Mouse (Mus musculus): ENCODE data around the gene Srsf2. TPM values are rescaled to one million over a fixed set of nuclear protein-coding genes. Genes with fewer than 3 reads are reported as not detected.

The Srsf2 gene
- polyA plus RNA-seq, 1 experiment from 2014 or later, result 360 TPM

DNA sequence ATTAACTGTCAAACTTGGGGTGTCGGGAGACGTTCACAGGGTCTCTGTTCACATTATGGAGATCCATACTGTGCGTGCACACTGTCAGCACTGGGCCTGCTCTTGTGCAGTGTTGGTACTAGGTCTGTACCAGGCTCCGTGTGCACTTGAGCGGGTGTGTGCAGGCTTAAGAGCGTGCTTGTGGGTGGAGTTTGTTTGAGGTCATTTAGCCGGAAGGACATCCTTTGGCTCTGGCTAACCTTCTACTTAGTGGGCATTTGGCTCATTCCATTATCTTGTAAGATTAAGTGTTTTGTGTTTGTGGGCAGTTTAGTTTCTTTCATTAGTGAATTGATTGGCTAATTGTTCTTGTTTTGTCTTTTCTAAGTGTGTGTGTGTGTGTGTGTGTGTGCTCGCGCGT lies 29.6 kb upstream of the Srsf2 start:
- ATAC-seq (ENCODE audit: low read depth), result no peak
- no peaks in the 10 kb centered on the region for H3K27me3 ChIP-seq (ENCODE audit: control insufficient read depth, insufficient read depth, low read depth, low read length)
- H3K27ac ChIP-seq (ENCODE audit: low read length), result no peak overlapping the region
- no peak overlapping the region for H3K4me3 ChIP-seq (ENCODE audit: low read depth, low read length)
- no peaks in the 10 kb centered on the region for H3K36me3 ChIP-seq (ENCODE audit: control insufficient read depth, insufficient read depth)
- H3K9me3 ChIP-seq (replicated peaks; ENCODE audit: control insufficient read depth, low read length), result no peaks in the 10 kb centered on the region
- WGBS (ENCODE audit: insufficient replicate concordance), result 83% methylated on average over 10 of the region's 10 CpGs
- no peak overlapping the region for H3K4me2 ChIP-seq (ENCODE audit: low read depth, low read length)
- no peak overlapping the region for H3K9ac ChIP-seq (ENCODE audit: low read depth, low read length)
- no peaks in the 10 kb centered on the region for H3K4me1 ChIP-seq (ENCODE audit: control insufficient read depth, low read depth, low read length)

- H3K4me1 ChIP-seq (ENCODE audit: control insufficient read depth, low read depth, low read length), result no peaks in the 10 kb centered on the region
- no peak overlapping the region for H3K4me3 ChIP-seq (ENCODE audit: low read depth, low read length)
- H3K27ac ChIP-seq (ENCODE audit: low read length), result no peak overlapping the region
- no peak overlapping the region for H3K4me2 ChIP-seq (ENCODE audit: low read depth, low read length)
- H3K9me3 ChIP-seq (replicated peaks; ENCODE audit: control insufficient read depth, low read length), result no peaks in the 10 kb centered on the region
- no peaks in the 10 kb centered on the region for H3K27me3 ChIP-seq (ENCODE audit: control insufficient read depth, insufficient read depth, low read depth, low read length)
- 54% methylated on average over 5 of the region's 5 CpGs for WGBS (ENCODE audit: insufficient replicate concordance)
- no peaks in the 10 kb centered on the region for H3K36me3 ChIP-seq (ENCODE audit: control insufficient read depth, insufficient read depth)
- H3K9ac ChIP-seq (ENCODE audit: low read depth, low read length), result no peak overlapping the region
- no peak for ATAC-seq (ENCODE audit: low read depth)
Observed at GRCm38 (mm10) chr11:116881440-116881839, 28.5 kb upstream of the Srsf2 start.

GRCm38 (mm10) chr11:116880839-116881238 lies 27.9 kb upstream of the Srsf2 start:
- no peak overlapping the region for H3K27ac ChIP-seq (ENCODE audit: low read length)
- no peak for ATAC-seq (ENCODE audit: low read depth)
- no peaks in the 10 kb centered on the region for H3K9me3 ChIP-seq (replicated peaks; ENCODE audit: control insufficient read depth, low read length)
- no peaks in the 10 kb centered on the region for H3K36me3 ChIP-seq (ENCODE audit: control insufficient read depth, insufficient read depth)
- no peaks in the 10 kb centered on the region for H3K4me1 ChIP-seq (ENCODE audit: control insufficient read depth, low read depth, low read length)
- 60% methylated on average over 7 of the region's 7 CpGs for WGBS (ENCODE audit: insufficient replicate concordance)
- H3K4me2 ChIP-seq (ENCODE audit: low read depth, low read length), result no peak overlapping the region
- no peaks in the 10 kb centered on the region for H3K27me3 ChIP-seq (ENCODE audit: control insufficient read depth, insufficient read depth, low read depth, low read length)
- no peak overlapping the region for H3K9ac ChIP-seq (ENCODE audit: low read depth, low read length)
- H3K4me3 ChIP-seq (ENCODE audit: low read depth, low read length), result no peak overlapping the region

DNA sequence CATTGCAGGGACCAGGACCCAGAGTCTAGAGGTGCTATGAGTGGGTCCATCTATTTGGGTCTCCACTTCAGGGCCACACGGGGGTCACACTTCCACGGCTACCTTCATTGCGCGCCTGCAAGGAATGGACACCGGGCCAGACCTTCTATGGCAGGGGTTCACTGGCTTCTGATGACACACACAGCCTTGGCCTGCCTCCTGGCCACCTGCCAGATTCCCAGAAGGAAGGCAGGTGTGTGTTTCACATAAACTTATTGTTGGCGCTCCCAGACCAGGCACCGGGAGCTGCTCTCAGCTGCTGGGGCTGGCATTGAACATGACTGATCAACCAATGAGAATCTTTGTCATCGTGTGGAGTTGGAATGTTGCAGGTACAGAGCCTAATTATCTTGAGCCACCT lies 25.6 kb upstream of the Srsf2 start:
- H3K27ac ChIP-seq (ENCODE audit: low read length), result no peak overlapping the region
- H3K36me3 ChIP-seq (ENCODE audit: control insufficient read depth, insufficient read depth), result no peaks in the 10 kb centered on the region; the same call in 1 of the 2 replicates
- no peak for ATAC-seq (ENCODE audit: low read depth)
- 75% methylated on average over 8 of the region's 8 CpGs for WGBS (ENCODE audit: insufficient replicate concordance)
- H3K4me2 ChIP-seq (ENCODE audit: low read depth, low read length), result no peak overlapping the region
- H3K4me1 ChIP-seq (ENCODE audit: control insufficient read depth, low read depth, low read length), result no peaks in the 10 kb centered on the region
- no peaks in the 10 kb centered on the region for H3K27me3 ChIP-seq (ENCODE audit: control insufficient read depth, insufficient read depth, low read depth, low read length)
- H3K4me3 ChIP-seq (ENCODE audit: low read depth, low read length), result no peak overlapping the region
- no peak overlapping the region for H3K9ac ChIP-seq (ENCODE audit: low read depth, low read length)
- H3K9me3 ChIP-seq (replicated peaks; ENCODE audit: control insufficient read depth, low read length), result no peaks in the 10 kb centered on the region

DNA sequence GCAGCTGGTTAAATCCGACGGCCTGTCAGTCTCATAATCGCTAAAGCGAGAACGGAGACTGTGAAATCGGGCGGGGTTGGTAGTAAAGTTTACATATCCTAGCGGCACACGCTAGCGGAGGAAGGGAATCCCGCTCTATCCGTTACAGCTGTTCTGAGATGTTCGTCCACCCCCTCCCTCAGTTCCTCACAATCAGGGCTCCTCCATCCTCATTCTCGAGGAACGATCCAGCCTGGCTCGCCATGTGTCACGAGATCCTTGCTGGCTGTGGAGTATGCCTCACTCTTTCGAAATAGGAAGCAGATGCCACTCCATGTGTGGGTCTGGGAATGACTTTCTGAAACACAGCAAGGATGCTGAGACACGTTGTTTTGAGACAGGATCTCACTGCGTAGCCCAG lies 21.1 kb upstream of the Srsf2 start:
- Histone ChIP-seq H3K9me3 (replicated peaks; ENCODE audit: control insufficient read depth, low read length) (no peaks in the 10 kb centered on the region), H3K27me3 (ENCODE audit: control insufficient read depth, insufficient read depth, low read depth, low read length) (no peaks in the 10 kb centered on the region), H3K36me3 (ENCODE audit: control insufficient read depth, insufficient read depth) (no peaks in the 10 kb centered on the region; the same call in 1 of the 2 replicates), H3K4me1 (ENCODE audit: control insufficient read depth, low read depth, low read length) (no peaks in the 10 kb centered on the region), H3K9ac (ENCODE audit: low read depth, low read length) (no peak overlapping the region), H3K27ac (ENCODE audit: low read length) (no peak overlapping the region), H3K4me2 (ENCODE audit: low read depth, low read length) (no peak overlapping the region), H3K4me3 (ENCODE audit: low read depth, low read length) (no peak overlapping the region)
- no peak for ATAC-seq (ENCODE audit: low read depth)
- WGBS (ENCODE audit: insufficient replicate concordance), result 85% methylated on average over 20 of the region's 20 CpGs

DNA sequence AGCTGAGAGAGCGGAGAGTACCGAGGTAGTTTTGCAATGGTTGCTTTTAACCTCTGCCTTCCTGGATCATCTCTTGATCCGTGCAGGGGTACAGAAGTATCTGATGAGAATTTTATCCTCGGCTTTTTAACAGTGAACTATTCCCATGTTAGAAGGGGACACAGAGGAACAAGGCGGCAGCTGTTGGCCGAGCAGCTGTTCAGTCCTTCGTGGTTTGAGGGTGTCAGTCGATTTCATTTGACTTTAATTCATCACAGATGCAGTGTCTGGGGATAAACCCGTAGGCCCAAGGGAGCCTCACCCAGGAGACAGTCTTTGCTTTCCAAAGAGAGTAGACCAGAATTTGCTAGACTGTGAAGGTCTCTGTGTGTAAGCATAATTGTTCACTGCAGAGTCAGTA lies 18.6 kb upstream of the Srsf2 start:
- Histone ChIP-seq H3K27me3 (ENCODE audit: control insufficient read depth, insufficient read depth, low read depth, low read length) (no peaks in the 10 kb centered on the region), H3K36me3 (ENCODE audit: control insufficient read depth, insufficient read depth) (no peaks in the 10 kb centered on the region; the same call in 1 of the 2 replicates), H3K9me3 (replicated peaks; ENCODE audit: control insufficient read depth, low read length) (no peaks in the 10 kb centered on the region), H3K4me3 (ENCODE audit: low read depth, low read length) (no peak overlapping the region), H3K9ac (ENCODE audit: low read depth, low read length) (no peak overlapping the region), H3K4me1 (ENCODE audit: control insufficient read depth, low read depth, low read length) (no peaks in the 10 kb centered on the region), H3K27ac (ENCODE audit: low read length) (no peak overlapping the region), H3K4me2 (ENCODE audit: low read depth, low read length) (no peak overlapping the region)
- WGBS (ENCODE audit: insufficient replicate concordance), result 80% methylated on average over 9 of the region's 9 CpGs
- no peak for ATAC-seq (ENCODE audit: low read depth)

DNA sequence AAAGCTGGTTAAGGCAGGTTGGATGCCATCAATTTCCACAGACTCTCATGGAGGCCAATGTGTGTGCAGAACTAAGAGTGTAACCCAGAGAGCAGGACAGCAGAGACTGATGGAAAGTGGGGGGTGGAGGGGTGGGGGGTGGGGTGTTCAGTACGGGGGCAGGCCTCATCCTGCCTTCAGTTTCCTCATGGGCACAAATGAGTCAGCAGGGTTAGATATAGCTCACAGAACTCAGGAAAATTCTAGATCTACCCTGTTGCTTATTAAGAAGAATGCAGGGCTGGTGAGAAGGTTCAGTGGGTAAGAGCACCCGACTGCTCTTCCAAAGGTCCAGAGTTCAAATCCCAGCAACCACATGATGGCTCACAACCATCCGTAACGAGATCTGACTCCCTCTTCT lies 16.7 kb upstream of the Srsf2 start:
- no peak for ATAC-seq (ENCODE audit: low read depth)
- Histone ChIP-seq H3K36me3 (ENCODE audit: control insufficient read depth, insufficient read depth) (no peaks in the 10 kb centered on the region; the same call in 1 of the 2 replicates), H3K27me3 (ENCODE audit: control insufficient read depth, insufficient read depth, low read depth, low read length) (no peaks in the 10 kb centered on the region), H3K9me3 (replicated peaks; ENCODE audit: control insufficient read depth, low read length) (no peaks in the 10 kb centered on the region), H3K9ac (ENCODE audit: low read depth, low read length) (no peak overlapping the region), H3K27ac (ENCODE audit: low read length) (no peak overlapping the region), H3K4me2 (ENCODE audit: low read depth, low read length) (no peak overlapping the region), H3K4me3 (ENCODE audit: low read depth, low read length) (no peak overlapping the region), H3K4me1 (ENCODE audit: control insufficient read depth, low read depth, low read length) (no peaks in the 10 kb centered on the region)
- WGBS (ENCODE audit: insufficient replicate concordance), result 46% methylated on average over 4 of the region's 4 CpGs

- no peak for ATAC-seq (ENCODE audit: low read depth)
- no peaks in the 10 kb centered on the region for H3K36me3 ChIP-seq (ENCODE audit: control insufficient read depth, insufficient read depth)
- WGBS (ENCODE audit: insufficient replicate concordance), result 69% methylated on average over 8 of the region's 8 CpGs
- H3K27me3 ChIP-seq (ENCODE audit: control insufficient read depth, insufficient read depth, low read depth, low read length), result no peaks in the 10 kb centered on the region
- no peaks in the 10 kb centered on the region for H3K4me1 ChIP-seq (ENCODE audit: control insufficient read depth, low read depth, low read length)
- no peak overlapping the region for H3K4me3 ChIP-seq (ENCODE audit: low read depth, low read length)
- H3K4me2 ChIP-seq (ENCODE audit: low read depth, low read length), result no peak overlapping the region
- H3K27ac ChIP-seq (ENCODE audit: low read length), result no peak overlapping the region
- H3K9ac ChIP-seq (ENCODE audit: low read depth, low read length), result no peak overlapping the region
- no peaks in the 10 kb centered on the region for H3K9me3 ChIP-seq (replicated peaks; ENCODE audit: control insufficient read depth, low read length)
Observed at GRCm38 (mm10) chr11:116869223-116869622, 16.3 kb upstream of the Srsf2 start.

GRCm38 (mm10) chr11:116868129-116868528 lies 15.2 kb upstream of the Srsf2 start:
- H3K27ac ChIP-seq (ENCODE audit: low read length), result no peak overlapping the region

More at GRCm38 (mm10) chr11:116868129-116868528, 15.2 kb upstream of the Srsf2 start:
- Histone ChIP-seq H3K4me2 (ENCODE audit: low read depth, low read length) (no peak overlapping the region), H3K9me3 (replicated peaks; ENCODE audit: control insufficient read depth, low read length) (no peaks in the 10 kb centered on the region), H3K27me3 (ENCODE audit: control insufficient read depth, insufficient read depth, low read depth, low read length) (no peaks in the 10 kb centered on the region), H3K4me3 (ENCODE audit: low read depth, low read length) (no peak overlapping the region), H3K36me3 (ENCODE audit: control insufficient read depth, insufficient read depth) (no peaks in the 10 kb centered on the region; the same call in 1 of the 2 replicates), H3K9ac (ENCODE audit: low read depth, low read length) (no peak overlapping the region), H3K4me1 (ENCODE audit: control insufficient read depth, low read depth, low read length) (no peaks in the 10 kb centered on the region)
- ATAC-seq (ENCODE audit: low read depth), result no peak
- 61% methylated on average over 3 of the region's 3 CpGs for WGBS (ENCODE audit: insufficient replicate concordance)
